Mouse (Mus musculus) right cerebral cortex, postnatal 14 days (tissue): ENCODE data around the gene Dip2a.

Experiments used
- DNase-seq: peaks from one replicate; pipeline ENCODE4 v3.0.0; 2022

Dip2a gene

DNA sequence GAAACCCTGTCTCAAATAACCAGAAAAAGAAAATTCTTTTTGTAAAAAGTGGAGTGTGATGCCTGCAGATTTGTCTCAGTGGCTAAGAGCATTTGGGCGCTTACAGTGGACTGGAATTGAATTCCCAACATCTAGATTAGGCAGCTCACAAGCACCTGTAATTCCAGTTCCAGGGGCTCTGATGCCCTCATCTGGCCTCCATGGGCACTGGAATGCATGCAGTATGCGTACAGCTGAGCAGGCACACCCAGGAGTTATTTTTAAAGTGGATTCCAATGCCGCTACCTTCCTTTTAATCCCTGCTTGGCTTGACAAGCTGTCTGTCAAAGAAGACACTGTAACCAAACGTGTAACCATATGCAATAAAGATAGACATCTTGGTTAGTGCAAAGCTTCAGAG lies 105.7 kb downstream of the Dip2a start:
- no peak for DNase-seq

DNA sequence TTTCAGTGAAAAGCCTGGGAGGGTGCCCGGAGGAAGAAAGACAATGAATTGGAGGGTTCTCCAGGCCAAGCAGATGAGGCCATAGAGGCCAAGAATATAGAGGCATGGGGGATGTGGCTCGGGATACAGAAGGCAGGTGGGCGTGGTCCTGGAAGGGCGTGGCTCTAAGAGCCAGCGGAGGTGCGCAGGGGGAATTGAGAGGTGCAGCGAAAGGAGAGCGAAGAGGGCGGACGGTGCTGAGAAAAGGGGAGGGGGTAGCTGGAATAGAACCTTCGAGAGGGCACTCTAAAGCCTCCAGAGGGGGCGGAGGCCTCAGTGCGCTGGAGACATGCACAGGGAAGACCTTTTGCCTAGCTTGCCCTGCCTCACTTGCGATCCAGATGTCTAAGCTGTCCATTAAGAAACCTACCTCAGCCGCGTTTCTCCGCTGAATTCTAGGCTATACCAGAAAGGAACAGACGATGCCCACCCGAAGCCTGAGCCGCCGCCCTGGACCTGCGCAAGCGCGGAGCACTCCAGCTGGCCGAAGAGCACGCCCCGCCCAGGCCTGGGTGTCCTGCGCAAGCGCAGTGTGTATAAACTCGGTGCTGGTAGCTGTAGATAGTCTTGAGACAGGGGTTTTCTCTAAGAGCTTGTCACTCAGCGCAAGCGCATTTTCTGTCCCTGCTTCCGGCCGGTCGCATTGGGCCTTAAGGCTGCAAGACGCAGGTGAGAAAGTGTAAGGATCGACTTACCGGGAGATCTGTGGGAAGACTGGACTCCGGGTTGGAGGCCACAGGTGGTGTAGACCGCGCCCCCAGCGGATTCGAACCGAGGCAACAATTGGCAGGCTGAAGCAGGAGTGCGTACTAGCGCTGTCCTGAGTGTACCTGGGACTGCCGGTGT lies 107.5 kb downstream of the Dip2a start, which contains the start of gene Prmt2:
Gene Prmt2 (minus strand): TSS at position 525 of the 885 bp plus-strand sequence.
- peak; percentile 84 for DNase-seq

DNA sequence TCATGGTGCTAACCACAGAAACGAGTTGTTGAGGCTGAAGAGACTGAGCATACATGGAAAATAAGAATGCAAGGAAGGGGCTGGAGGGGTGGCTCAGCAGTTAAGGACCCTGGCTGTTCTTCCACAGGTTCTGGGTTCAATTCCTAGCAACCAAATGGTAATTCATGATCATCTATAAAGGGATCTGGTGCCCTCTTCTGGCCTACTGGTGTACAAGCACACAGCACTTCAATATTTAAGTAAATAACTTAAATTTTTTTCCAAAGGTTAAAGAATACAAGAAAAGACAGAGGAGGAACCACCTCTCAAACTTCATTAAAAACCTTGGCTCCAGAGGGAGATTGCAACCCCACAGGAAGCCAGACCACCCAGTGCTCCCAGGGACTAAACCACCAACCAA lies 115.5 kb downstream of the Dip2a start:
- no peak for DNase-seq

DNA sequence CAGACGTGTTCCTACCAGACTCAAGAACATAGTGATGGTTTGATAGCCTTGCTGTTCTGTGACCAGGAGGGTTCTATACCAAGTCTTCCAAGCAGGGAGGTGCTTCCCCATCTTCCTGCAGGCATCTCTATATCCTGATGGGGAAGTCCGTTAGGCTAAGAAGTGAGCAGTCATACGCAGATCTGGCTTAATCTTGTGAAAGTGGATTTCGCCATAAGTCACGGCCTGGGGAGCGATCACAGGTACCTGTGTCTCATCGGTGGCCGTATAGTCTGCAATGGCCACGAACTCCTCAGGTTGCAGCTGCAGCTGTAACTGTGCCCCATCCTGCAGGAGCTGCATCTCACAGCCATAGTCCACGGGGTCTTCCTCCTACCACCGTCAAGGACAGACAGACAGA lies 119.1 kb downstream of the Dip2a start:
- no peak for DNase-seq

DNA sequence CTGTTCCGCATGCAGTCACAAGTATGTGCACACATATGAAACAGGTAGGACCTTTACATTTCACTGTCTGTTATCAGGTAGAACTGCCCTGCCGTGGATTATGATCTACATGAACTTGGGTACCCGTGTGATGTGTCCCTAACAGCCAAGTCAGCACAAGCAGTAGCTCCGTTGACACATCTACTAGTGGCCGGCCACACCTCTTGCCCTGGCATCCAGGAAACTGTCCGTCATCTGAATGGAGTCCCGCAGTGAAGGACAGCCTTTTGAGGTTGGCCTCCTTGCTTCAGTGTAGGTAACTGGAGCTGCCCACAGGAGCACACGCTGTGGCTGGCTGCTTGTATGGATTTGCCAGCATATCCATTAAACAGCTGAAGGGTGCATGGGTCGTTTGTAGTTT lies 126.9 kb downstream of the Dip2a start:
- no peak for DNase-seq

DNA sequence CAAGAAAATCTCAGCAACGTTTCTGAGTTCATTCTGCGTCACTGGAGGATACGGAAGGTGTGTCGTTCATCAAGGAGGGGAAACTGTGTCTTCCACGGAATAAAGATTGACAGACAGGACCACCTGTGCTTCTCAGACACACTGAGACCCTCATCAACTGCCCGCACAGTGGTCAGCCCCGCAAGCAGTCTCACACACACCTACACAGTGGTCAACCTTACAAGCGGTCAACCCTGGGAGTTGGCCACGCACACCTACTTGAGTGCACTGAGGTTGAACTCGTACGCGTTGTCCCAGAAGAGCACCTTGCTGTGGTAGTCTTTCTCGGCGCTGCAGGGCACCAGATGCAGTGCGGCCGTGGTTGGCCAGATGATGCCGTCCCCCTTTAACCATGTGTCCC lies 128.0 kb downstream of the Dip2a start:
- no peak for DNase-seq

DNA sequence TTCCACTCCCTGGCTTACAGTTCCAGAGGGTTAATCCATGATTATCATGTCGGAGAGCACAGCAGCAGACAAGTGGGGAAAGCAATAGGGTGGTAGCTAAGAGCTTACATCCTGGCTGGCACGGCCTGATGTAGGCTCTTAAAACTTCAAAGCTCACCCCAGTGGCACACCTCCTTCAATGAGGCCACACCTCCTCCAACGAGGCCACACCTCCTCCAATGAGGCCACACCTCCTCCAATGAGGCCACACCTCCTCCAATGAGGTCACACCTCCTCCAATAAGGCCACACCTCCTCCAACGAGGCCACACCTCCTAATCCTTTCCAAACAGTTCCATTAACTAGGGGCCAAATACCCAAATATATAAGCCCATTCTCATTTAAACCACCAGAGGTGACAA lies 130.9 kb downstream of the Dip2a start:
- DNase-seq: no peak

DNA sequence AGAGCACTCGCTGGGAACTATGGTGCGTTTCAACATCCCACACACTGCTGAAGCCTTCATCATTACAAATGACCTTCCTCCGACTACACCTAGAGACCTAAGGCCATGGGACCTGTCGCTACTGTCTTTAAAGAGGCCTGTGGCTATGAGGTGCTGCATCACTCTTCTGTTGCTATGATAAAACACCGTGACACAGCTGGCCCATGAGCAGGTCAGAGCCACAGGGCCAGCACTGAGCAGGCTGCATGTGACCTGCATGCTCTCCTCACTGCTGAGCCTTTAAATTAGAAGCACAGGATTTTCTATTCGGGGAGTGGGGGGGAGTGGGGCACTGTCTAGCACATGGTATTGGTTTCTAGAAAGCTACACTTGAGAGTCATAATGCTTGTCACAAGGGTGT lies 133.0 kb downstream of the Dip2a start:
- no peak for DNase-seq

DNA sequence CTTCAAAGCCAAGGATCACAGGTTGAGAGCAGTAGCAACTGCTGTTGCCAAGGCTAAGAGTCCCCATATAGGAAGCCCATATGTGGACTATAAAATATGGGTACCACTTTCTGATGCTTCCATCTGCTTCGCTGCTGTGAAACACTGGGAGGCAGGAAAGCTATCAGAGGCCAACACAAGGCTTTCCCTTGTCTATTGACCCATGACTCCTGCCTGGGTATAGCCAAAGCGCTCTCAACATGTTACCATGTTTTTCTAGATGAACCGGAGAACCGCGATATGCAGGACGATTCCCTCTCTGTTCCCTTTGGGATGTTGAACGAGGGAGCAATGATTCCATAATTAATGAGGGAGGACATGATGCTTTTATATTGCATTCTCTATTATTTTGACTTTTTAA lies 134.3 kb downstream of the Dip2a start:
- no peak for DNase-seq
